Mouse (Mus musculus) embryo, embryonic 10 days (tissue): ENCODE measurements around the gene Rasd2.

ENCODE experiments used
- DNase-seq: peaks from one replicate; pipeline ENCODE4 v3.0.0-alpha.2; 2015; ENCODE audit warnings: low spot score

The Rasd2 gene

DNA sequence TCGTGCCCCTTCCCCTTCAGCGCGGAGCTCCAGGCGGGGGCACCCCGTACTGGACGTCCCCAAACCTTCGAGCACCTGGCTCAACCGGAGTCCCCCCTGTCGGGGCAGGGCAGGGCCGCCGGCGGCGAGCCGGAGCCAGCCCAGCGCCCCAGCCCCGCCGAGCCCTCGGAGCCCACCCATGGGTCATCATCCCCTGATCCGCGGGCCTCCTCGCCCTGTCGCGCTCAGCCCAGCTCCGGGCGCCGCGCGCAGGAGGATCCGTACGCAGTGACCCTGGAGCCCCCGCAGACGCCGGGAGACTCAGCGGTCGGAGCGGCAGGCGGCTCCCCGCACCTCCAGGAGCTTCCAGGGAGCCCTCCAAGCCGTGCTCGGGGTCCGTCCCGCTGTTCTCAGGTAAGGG lies at the start of gene Rasd2:
Gene Rasd2, plus strand, starts transcription at position 259 of the 400 bp plus-strand sequence.
- no peak for DNase-seq

DNA sequence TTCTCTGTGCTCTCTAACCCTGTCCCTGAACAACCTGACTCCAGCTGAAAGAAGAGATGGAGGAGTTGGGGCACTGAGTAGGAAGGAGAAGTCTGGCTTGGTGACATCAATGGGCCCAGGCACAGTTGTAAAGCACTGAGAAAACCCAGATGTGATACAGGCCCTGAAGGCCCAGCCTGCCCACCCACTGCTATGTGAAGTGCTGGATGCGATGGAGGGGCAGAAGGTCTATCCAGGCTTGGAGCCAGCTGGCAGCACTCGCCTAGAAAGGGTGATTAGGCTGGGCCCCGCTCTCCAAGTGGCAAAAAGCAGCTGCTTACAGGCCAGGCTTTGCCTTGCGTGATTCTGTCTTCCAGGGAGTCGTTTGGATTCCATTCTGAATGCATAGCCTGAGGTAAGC lies 44.4 kb upstream of the Rasd2 start:
- no peak for DNase-seq

DNA sequence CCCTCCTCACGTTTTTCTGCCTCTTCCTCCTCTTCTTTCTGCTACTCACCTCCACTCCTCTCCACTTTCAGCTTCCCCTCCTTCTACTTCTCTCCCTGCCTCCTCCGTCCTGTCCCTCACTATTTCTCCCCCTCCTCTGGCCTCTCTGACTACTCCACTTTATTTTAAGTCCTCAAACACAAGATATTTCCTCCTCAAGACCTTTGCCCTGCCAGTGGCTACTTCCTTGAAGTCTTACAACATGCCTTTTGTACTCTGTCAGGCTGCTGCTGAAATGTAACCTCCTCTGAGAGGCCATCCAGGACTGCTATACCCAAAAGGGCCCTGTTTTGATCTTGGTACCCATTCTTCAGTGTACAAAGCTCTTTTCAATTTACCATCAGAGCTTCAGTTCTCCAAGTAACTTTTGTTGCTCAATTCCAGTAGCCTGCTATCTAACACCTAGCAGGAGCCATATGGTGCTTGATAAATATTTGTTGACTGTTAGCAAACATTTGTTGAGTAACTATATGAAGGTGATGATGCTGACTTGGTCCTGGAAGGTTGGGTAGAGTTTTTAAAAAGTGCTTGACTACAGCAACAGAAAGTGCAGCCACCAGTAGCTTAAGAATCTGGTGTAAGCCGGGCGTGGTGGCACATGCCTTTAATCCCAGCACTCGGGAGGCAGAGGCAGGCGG lies 41.6 kb upstream of the Rasd2 start:
- DNase-seq: no peak

DNA sequence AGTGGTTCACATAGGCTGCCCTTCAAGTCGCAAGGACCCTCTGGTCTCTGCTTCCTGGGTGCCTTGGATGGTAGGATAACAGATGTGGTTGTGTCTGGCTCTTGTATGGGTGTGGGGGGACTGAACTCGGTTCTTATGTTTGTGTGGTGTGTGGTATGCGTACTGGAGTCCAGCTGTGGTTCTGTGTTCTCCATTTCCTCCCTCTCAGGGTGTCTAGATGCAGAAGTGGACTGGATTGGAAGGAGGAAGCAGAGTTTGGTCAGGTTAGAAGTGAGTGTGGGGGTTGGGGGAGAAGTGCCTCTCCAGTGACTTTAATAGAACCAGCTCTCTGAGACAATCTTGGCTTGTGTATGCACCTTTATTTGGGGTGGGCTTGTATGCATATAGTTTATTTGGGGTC lies 20.7 kb upstream of the Rasd2 start:
- DNase-seq: no peak

DNA sequence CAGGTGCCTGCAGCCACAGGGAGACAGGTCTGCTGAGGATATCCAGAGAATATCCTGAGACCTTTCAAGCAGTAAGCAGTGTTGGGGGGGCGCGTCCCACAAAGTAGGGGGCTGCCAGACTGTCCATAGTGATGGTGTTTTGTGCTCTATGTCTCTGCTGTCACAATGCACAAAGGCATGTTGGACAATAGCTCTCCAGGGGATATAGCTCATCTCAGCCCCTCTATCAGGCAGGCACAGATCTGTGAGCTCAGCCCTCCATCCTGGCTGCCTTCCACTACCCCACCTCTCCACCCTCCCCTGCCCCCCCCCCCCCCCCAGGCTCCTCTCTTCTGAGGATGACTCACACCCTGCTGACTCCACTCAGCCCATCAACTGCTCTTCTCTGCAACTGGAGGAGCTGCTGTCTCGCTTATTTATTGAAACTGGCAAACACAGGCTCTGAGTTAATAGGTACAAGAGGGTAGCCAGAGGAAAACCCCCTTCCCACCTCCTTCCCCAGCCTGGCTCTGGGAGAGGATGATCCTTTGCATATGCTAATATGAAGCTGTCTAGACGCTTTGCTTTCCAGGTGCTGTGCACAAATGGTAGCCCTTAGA lies 19.2 kb upstream of the Rasd2 start:
- no peak for DNase-seq

DNA sequence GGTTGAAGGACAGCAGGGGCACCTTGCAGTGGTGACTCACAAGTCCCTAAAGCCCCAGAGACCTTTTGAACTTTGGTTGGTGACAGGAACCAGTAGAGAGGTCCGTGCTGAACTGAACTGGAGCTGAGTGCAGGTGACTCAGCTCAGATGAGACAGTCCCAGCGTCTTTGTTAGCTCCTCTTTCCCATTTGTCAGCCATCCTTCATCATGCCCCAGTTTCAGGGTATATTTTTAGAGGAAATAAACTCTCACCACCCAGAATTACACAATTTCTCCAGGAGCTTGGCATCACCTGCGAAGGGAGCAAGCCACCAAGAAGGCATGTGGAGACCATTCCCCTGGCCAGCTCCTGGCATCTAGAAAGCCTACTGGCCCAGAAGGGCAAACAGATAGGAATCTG lies 16.6 kb upstream of the Rasd2 start:
- no peak for DNase-seq

DNA sequence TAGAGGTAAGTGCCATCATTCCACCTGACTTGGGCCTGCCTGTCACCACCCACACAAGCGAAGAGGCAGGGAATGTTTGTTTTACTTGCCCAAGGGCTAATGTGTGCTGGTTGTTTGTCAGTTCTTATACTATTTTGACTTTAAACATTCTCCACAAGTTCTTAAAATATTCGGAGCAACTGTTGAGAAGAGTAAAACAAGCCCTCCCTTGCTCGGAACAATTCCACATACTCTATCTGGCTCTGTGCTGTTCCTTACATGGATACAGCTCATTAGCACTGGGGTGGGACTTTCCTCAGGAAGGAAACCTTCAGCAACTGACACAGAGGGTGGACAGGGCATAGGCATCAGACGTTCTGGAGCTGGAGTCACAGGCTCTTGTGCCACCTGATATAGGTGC lies 15.9 kb upstream of the Rasd2 start:
- no peak for DNase-seq

DNA sequence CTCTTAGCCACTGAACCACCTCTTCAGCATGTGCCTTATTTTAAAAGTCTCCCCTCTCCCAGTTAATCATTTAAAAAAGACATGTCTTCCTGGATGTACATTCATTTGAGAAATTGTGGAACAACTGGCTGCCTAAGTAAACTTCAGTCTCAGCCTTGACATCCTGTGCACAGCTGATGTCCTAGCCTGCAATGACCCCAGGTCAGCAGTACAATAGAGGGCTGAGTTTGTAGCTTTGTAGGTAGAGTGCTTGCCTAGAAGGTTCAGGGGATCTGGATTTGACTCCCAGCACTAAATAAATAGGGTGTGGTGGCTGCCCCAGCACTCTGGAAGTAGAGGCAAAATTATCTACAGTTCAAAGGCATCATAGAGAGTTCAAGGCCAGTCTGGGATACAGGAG lies 15.4 kb upstream of the Rasd2 start:
- DNase-seq: no peak

DNA sequence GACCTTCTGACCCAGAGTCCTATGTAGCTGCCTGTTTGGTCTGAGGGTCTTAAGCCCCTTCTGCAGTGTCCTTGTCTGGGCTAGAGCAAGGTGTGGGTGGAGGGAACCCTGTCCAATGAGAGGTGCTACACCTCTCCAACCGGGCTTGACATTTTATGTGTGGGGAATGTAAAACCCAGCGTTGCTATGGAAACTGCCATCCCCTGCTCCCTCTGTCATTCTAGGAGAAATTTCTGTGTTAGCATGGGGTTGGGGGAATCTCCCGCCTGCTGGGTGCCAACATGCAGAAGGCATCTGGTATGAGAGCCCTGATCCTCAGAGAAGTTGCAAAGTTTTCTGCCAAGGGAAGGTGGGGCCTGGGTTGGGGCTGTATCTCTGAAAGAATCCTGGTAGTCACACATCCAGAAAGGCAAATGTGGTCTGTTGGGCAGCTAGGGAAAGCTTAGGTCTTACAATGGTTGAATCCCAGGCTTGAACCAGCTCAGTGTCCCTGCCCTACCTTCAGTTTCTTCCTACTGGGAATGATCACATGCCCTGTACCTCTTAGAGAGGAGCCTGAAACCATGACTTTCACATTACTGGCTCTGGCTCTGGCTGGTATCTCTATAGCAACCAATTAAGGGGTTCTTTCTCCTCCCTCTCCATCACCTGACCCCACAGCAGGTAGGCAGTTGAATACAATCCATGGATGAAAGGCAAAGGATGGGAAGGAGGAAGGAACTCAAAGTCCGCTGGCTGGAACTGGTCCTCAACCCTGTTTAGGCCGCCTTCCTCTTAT lies 14.6 kb upstream of the Rasd2 start:
- DNase-seq: no peak

DNA sequence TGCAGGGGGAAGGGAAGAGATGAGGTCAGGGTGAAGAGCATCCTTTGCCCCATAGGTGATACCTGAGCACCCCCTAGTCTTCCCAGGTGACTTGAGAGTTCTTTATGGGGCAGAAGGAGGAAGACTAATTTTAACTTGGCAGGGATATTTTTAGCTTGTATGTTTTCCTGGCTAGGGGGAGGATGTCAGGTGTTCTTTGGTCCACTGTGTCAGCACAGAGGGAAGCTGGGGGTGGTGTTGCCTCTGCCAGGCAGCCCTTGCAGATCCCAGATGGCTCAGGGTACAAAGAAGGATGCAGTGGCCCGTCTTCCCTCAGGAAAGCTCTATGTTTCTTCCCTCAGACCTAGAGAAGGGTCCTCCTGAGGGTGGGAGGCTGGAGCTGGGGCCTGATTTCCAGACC lies 13.8 kb upstream of the Rasd2 start:
- no peak for DNase-seq

DNA sequence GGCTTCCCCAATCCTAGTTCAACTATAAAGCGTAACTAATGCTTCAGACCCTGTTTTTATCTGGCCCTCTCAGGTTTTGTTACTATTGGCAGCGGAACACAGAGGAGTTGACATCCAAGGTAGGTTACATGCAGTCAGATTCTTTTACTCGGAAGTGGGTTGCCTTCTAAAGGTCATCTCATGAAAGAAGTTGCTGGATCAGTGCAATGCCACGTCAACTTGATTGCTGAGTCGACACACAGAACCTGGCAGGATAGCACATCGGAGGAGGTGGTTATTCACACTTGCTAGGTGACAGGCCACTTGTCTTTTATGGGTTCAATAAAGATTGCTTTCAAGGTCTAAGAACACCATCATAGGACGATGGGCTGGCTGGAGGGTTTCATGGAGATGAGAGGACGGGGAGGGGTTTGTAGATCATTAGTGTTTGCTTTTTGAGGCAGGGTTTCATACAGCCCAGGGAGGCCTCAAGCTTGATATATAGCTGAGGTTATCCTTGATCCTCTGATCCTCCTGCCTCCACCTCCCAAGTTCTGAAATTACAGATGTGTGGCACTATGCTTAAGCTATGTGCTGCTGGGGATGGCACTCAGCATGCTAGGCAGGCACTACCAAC lies 11.6 kb upstream of the Rasd2 start:
- no peak for DNase-seq

DNA sequence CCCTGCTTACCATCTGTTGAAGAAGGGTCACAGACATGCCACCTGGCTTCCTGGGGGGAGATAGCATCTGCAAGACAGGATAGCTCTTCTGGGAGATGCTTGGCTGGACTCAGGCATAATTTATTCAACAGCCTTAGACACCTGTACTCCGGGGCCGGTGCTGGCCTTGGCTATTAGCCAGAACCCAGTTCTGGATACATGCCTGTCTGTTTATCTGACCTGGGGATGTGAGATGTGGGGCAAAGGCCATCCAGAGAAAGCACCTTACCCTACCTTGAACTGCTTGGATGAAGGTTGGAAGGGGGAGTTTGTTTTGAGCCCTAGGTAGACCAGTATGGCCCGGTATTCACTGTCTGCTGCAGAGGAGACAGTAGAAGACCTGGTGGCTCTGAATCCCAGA lies 10.8 kb upstream of the Rasd2 start:
- no peak for DNase-seq

DNA sequence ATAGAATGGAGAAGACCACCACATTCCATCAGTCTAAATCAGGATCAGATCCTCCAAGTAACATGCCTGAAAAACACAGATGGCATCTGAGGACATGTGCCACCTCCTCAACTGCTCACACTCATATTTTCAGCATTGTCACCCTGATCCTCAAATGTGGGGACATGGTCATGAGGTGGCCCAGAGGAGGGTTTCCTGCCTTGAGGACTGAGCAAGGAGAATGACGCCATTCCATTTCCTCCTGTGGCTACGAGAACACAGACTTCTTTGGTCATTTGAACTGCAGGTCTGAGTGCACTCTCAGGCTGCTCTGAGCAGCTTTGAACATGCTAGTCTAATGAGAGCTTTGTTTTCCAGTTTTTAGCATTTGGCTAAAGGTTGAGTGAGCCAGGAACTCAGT lies 10.3 kb upstream of the Rasd2 start:
- no peak for DNase-seq

DNA sequence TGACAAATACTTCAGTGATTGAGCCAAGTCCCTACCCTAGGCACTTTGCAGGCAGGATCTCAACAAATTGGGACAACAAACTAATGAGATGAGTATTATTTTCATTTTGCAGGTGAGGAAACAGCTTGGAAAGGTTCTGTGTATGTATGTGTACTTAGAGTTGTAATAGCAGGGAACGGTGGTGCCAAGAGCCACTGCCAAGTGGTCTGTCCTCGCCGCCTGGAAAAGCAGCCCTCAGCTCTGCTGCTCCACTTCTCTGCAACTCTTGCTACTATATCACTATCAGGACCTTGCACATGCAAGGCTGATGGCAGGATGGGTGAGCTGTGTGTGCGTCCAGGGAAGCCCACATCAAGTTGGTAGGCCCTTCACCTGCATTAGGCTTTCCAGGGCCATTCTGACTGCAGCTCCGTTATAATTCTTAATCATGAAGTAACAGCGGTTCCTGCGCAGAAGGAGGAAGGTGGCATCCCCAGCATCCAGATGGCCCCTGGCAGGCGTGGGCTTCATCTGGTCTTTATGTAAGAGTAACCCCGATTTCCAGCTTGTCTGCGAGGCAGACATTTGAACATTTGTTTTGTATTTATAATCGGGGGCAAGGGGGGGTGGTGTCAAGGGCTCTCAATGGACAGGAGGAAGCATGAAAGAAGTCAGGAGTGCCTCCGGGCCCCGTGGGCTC lies 9.4 kb upstream of the Rasd2 start:
- DNase-seq: no peak

DNA sequence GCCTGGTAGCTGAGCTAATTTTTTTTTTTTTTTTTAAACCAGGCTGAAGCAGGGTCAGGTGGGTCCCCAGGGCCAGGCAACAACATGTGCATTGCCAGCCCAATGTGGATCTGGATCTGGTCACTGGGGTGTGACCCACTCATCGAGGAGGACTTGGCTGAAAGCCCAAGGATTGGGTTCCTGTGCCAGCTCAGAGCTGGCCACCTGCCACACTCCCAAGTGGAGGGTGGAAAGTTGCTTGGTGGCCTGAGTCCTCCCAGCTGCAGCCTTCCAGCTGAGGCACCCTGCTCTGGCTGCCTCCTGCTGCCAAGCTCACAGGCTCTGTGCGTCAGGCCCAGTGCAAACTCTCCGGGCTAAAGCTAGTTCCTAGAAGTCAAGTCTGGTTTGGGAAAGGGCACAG lies 2.3 kb upstream of the Rasd2 start:
- DNase-seq: no peak

DNA sequence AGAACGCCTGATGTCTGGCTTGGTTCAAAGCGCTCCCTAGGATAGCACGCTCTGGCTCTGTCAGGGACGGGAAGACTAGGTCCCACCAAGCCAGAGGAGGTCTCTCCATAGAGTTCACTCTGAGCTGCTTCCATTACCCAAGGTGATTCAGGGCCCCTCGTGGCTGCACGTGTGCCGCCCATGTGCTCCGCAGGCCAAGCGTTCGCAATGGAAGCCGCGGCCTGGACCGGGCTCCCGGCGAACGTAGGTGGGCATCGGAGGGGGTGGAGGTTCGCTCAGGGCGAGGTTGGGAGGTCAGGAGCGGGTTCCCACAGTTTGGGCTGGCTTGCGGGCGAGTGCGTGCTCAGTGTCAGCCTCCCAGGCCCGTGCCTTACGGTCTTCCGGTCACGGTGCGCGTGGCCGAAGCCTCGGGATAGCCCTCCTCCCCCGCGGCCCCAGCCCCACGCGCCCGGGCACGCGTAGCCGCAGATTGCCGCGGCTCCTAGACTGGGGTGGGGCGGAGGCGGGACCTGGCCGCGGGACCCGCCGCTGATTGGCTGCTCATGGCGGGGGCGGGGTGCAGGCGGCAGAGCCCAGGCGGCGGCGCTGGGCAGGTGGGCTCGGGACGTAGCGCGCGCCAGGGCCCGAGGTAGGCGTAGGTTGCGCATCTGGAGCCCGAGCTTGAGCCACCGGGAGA lies 975 bp upstream of the Rasd2 start:
- peak; percentile 69 for DNase-seq

DNA sequence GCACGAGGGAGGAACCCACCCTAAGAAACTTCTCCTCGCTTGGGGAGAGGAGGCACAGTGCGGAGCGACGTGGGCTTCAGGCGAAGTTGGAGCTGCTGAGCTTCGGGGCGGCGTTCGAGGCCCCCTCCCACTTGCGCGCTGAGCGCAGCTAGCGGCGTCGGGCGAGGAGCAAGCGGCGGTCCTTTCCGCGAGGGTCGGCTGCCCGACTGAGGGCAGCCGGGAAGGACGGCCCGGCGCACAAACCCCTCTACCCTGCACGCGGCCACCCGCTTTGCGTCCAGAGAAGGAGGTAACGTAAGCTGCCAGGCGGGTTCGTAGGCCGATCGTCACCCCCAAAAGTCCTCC lies 465 bp upstream of the Rasd2 start:
- DNase-seq: no peak

DNA sequence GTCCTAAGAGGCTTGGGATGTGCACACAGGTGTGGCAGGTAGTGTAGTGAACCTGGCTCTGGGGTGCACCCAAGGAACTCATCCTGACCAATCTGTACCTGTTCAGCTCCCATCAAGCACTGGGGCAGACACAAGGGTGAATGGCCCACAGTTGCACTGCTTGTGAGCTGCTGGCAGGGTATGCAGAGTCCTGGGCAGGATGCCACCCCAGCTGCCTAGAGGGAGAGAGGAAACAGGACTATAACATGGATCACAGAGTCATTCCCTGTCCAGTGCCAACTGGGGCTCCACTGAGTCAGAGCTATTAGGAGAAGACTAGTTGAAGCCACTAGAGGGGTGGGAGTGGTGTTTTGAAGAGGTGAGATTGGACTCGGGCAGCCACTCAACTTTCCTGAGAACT lies 1.3 kb downstream of the Rasd2 start:
- no peak for DNase-seq

DNA sequence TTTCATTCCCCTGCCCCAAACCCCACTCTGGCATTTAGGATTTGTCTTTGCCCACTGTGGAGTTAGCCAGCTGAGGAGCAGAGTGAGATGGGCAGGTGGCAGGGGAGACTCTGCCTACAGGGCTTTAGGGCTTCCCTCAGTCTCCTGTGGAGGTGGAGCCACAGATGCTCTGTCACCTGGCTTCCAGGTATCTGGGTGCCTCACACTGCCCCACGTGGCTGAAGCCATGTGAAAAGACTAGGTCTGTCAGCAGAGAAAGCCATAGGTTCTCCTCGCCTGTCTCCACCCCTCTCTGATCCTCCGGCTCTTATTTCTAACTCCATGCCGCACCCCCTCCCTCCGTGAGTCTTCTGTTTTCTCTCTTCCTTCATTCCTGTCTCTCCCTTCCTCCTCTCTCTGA lies 2.2 kb downstream of the Rasd2 start:
- no peak for DNase-seq

DNA sequence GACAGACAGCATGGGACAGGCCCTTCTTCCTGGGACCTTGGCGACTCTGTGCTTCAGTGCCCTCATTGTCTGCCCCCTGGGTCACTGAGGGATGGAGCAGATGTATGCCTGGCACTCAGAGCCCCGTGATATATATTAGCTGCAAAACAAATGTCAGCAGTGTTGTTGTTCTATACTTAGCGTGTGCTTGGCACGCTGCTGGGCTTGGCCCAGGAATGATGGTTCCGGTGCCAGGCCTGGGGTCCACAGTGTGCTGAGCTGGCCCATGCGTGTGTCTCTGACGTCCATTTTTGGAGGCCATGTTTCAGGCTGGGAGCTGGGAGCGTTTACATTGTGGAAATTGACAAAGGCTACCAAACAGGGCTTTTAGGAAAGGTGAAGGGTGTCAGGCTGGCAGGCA lies 3.1 kb downstream of the Rasd2 start:
- DNase-seq: no peak

DNA sequence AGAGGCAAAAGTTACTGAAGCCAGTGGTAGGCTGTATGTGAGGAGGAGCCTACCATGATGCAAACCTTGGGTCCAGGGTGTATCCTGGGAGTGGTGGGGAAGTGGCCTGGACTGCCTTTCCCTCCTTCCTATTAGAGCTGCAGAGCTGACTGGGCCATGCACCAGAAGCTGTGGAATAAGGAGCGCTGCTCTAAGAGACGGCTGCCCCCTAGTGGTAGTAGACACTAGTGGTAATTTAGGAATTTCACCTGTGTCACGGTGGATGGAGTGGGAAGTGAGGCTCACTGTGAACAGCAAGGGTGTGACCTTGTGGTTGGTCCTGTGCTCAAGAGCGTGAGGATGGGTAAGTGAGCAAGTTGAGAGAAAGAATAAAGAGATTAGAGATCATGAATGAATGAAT lies 4.2 kb downstream of the Rasd2 start:
- peak; percentile 88 for DNase-seq
